Mouse (Mus musculus) erythroblast, embryonic 14.5 days (primary cell): ENCODE results near the gene Ccl26.

ENCODE experiments used
- GATA1 ChIP-seq: IDR thresholded peaks from 2 replicates; pipeline ENCODE4 v1.6.1; 2012; ENCODE audit warnings: low read length, inconsistent platforms, mixed read lengths
- TAL1 ChIP-seq: IDR thresholded peaks from 3 replicates; pipeline ENCODE4 v1.6.1; 2012; ENCODE audit warnings: low read length, inconsistent platforms, mixed read lengths

DNA sequence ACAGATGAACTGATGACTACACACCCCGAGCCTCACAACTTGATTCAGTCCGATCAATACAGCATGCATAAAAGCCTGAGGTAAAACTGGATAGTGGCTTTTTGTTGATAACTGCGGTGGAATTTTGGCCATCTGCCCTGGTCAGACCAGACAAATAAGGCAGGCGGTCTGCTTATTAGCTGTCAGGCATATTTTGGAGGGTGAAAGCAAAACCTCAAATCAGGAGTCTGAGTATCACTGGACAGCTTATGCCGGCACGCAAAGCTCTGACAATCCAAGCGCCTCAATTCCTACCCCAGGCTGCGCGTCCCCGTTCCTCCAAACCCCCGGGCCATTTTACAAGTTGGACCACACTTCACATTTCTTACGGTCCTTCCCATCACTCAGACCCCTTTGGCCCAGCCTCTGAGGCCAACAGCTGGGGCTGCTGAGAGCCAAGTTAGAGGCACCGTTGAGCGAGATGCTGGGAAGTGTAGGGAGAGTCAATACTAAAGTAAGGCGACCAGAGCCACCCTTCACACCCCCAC, 19.3 kb downstream of the Ccl26 start:
- TF ChIP-seq TAL1 (no peak), GATA1 (no peak)
